Mouse (Mus musculus) MEL (cell line): ENCODE data around the gene Eml6. TPM values are rescaled to one million over a fixed set of nuclear protein-coding genes. Genes with fewer than 3 reads are reported as not detected.

Experiments
- DNase-seq: peaks from one replicate; pipeline ENCODE4 v3.0.0; 2011; ENCODE audit warnings: low read depth, low spot score
- H3K27ac ChIP-seq: 2 replicates; pipeline ENCODE4 v1.5.1; 2012; ENCODE audit warnings: low read depth, mild to moderate bottlenecking, control low read depth, low read length, moderate library complexity; ENCODE audit not compliant: control insufficient read depth
- H3K27me3 ChIP-seq, 2 experiments: fragments of 150-350 bp in 1 of 2; sonication (generic) in 1 of 2; 2 replicates each; pipeline ENCODE4 v1.6.1; 2012; ENCODE audit warnings: low read length in 2 of 2, mild to moderate bottlenecking in 2 of 2, improper control_type of control experiment in 1 of 2, moderate library complexity in 1 of 2; ENCODE audit not compliant: insufficient read depth in 2 of 2, control insufficient read depth in 1 of 2
- H3K36me3 ChIP-seq, 2 experiments: 2 replicates each; pipeline ENCODE4 v1.6.1; 2012 to 2014; ENCODE audit warnings: low read length in 2 of 2, improper control_type of control experiment in 1 of 2, inconsistent platforms in 1 of 2, mild to moderate bottlenecking in 1 of 2; ENCODE audit not compliant: insufficient read depth in 2 of 2, control insufficient read depth in 1 of 2
- H3K4me1 ChIP-seq, 2 experiments: fragments of 150-350 bp in 1 of 2; sonication (generic) in 1 of 2; 2 replicates each; pipeline ENCODE4 v1.6.1; 2012; ENCODE audit warnings: low read length in 2 of 2, improper control_type of control experiment in 1 of 2, mild to moderate bottlenecking in 1 of 2; ENCODE audit not compliant: insufficient read depth in 2 of 2, control insufficient read depth in 1 of 2
- H3K4me3 ChIP-seq, 2 experiments: fragments of 150-350 bp in 1 of 2; sonication (generic) in 1 of 2; 2 replicates each; pipeline ENCODE4 v1.5.1; 2012; ENCODE audit warnings: low read depth in 2 of 2, low read length in 2 of 2, mild to moderate bottlenecking in 2 of 2, moderate library complexity in 2 of 2, control low read depth in 1 of 2, improper control_type of control experiment in 1 of 2; ENCODE audit not compliant: control insufficient read depth in 1 of 2, insufficient read depth in 1 of 2
- H3K79me2 ChIP-seq: 2 replicates; pipeline ENCODE4 v1.6.1; 2012; ENCODE audit warnings: mild to moderate bottlenecking, low read length, moderate library complexity; ENCODE audit not compliant: control insufficient read depth, poor library complexity, insufficient read depth
- H3K9ac ChIP-seq: 2 replicates; pipeline ENCODE4 v1.6.1; 2012; ENCODE audit warnings: low read depth, mild to moderate bottlenecking, control low read depth, low read length, moderate library complexity; ENCODE audit not compliant: control insufficient read depth, poor library complexity, severe bottlenecking
- H3K9me3 ChIP-seq: fragments of 150-350 bp; sonication (generic); replicated peaks from 2 replicates; pipeline ENCODE4 v1.6.1; 2012; ENCODE audit warnings: mild to moderate bottlenecking, low read length, improper control_type of control experiment, moderate library complexity; ENCODE audit not compliant: insufficient read depth
- CHD1 ChIP-seq: IDR thresholded peaks from 2 replicates; pipeline ENCODE4 v1.6.1; 2012; ENCODE audit warnings: low read depth, mild to moderate bottlenecking, inconsistent platforms, low read length, improper control_type of control experiment
- E2F4 ChIP-seq: IDR thresholded peaks from 2 replicates; pipeline ENCODE4 v1.6.1; 2011; ENCODE audit warnings: low read depth, low read length, improper control_type of control experiment, borderline replicate concordance
- JUND ChIP-seq: IDR thresholded peaks from 2 replicates; pipeline ENCODE4 v1.6.1; 2011; ENCODE audit warnings: low read depth, mild to moderate bottlenecking, improper control_type of control experiment, low read length
- KAT2A ChIP-seq: conservative IDR thresholded peaks from 2 replicates; pipeline ENCODE4 v1.6.1; 2012; ENCODE audit warnings: low read depth, low read length, improper control_type of control experiment, inconsistent platforms
- MAFK ChIP-seq: IDR thresholded peaks from 2 replicates; pipeline ENCODE4 v1.6.1; 2011; ENCODE audit warnings: low read depth, mild to moderate bottlenecking, low read length, improper control_type of control experiment, borderline replicate concordance
- MEF2A ChIP-seq: IDR thresholded peaks from 2 replicates; pipeline ENCODE4 v1.6.1; 2014; ENCODE audit warnings: low read depth, mild to moderate bottlenecking, inconsistent platforms, low read length, improper control_type of control experiment; ENCODE audit not compliant: poor library complexity, insufficient replicate concordance, severe bottlenecking; ENCODE audit errors: extremely low read depth
- MXI1 ChIP-seq: IDR thresholded peaks from 2 replicates; pipeline ENCODE4 v1.6.1; 2011; ENCODE audit warnings: mild to moderate bottlenecking, low read depth, low read length, improper control_type of control experiment
- MYB ChIP-seq: IDR thresholded peaks from 2 replicates; pipeline ENCODE4 v1.6.1; 2011; ENCODE audit warnings: mild to moderate bottlenecking, low read depth, low read length, improper control_type of control experiment
- MYC ChIP-seq: IDR thresholded peaks from 2 replicates; pipeline ENCODE4 v1.6.1; 2011; ENCODE audit warnings: low read depth, mild to moderate bottlenecking, low read length, improper control_type of control experiment, moderate library complexity
- NELFE ChIP-seq: IDR thresholded peaks from 2 replicates; pipeline ENCODE4 v1.6.1; 2011; ENCODE audit warnings: low read depth, low read length, improper control_type of control experiment
- NRF1 ChIP-seq: IDR thresholded peaks from 2 replicates; pipeline ENCODE4 v1.6.1; 2014; ENCODE audit warnings: low read depth, mild to moderate bottlenecking, inconsistent platforms, low read length, improper control_type of control experiment, moderate library complexity; ENCODE audit not compliant: poor library complexity, insufficient read depth, severe bottlenecking
- RAD21 ChIP-seq: IDR thresholded peaks from 2 replicates; pipeline ENCODE4 v1.6.1; 2011; ENCODE audit warnings: mild to moderate bottlenecking, low read depth, low read length, improper control_type of control experiment
- SIN3A ChIP-seq: IDR thresholded peaks from 2 replicates; pipeline ENCODE4 v1.6.1; 2012; ENCODE audit warnings: low read length, improper control_type of control experiment, inconsistent platforms
- SMC3 ChIP-seq: IDR thresholded peaks from 2 replicates; pipeline ENCODE4 v1.6.1; 2011; ENCODE audit warnings: low read depth, low read length, improper control_type of control experiment
- TAL1 ChIP-seq: IDR thresholded peaks from 2 replicates; pipeline ENCODE4 v1.6.1; 2012; ENCODE audit warnings: mild to moderate bottlenecking, inconsistent platforms, low read length, moderate library complexity, mixed read lengths
- TCF12 ChIP-seq: IDR thresholded peaks from 2 replicates; pipeline ENCODE4 v1.6.1; 2014; ENCODE audit warnings: low read depth, mild to moderate bottlenecking, inconsistent platforms, low read length, improper control_type of control experiment, moderate library complexity
- UBTF ChIP-seq: IDR thresholded peaks from 2 replicates; pipeline ENCODE4 v1.6.1; 2012; ENCODE audit warnings: low read depth, mild to moderate bottlenecking, inconsistent platforms, low read length, improper control_type of control experiment, moderate library complexity, borderline replicate concordance; ENCODE audit not compliant: insufficient read depth
- USF2 ChIP-seq, 2 experiments: IDR thresholded peaks; 2 replicates each; pipeline ENCODE4 v1.6.1; 2011 to 2012; ENCODE audit warnings: improper control_type of control experiment in 2 of 2, low read length in 2 of 2, borderline replicate concordance in 1 of 2, inconsistent platforms in 1 of 2, low read depth in 1 of 2, mild to moderate bottlenecking in 1 of 2; ENCODE audit not compliant: insufficient read depth in 1 of 2
- ZC3H11A ChIP-seq: IDR thresholded peaks from 2 replicates; pipeline ENCODE4 v1.6.1; 2012; ENCODE audit warnings: low read depth, mild to moderate bottlenecking, inconsistent platforms, low read length, improper control_type of control experiment
- ZMIZ1 ChIP-seq: IDR thresholded peaks from 2 replicates; pipeline ENCODE4 v1.6.1; 2012; ENCODE audit warnings: low read depth, mild to moderate bottlenecking, inconsistent platforms, low read length, improper control_type of control experiment, moderate library complexity
- ZNF384 ChIP-seq: IDR thresholded peaks from 2 replicates; pipeline ENCODE4 v1.6.1; 2012; ENCODE audit warnings: low read depth, mild to moderate bottlenecking, inconsistent platforms, low read length, improper control_type of control experiment
- polyA plus RNA-seq, 2 experiments: library from polyadenylated mRNA; stranded (reverse) in 1 of 2; unstranded in 1 of 2; fragments of >175 nt in 1 of 2; fragments of >200 nt in 1 of 2; gene quantifications; 2 replicates each; pipeline versions ENCODE4 v1.2.1 to v1.2.4; 2012; ENCODE audit warnings: low replicate concordance in 2 of 2, low read depth in 1 of 2; ENCODE audit not compliant: insufficient read length in 2 of 2, insufficient read depth in 1 of 2, missing spikeins in 1 of 2
- total RNA-seq: library from RNA; depleted of rRNA; stranded (reverse); fragments of 300-350 nt; gene quantifications from 2 replicates; pipeline ENCODE4 v1.2.3, GENCODE M21; 2012

Eml6 gene
- total and polyA plus RNA-seq, 3 experiments = 2.7 to 2.8 TPM; not detected in 1

DNA sequence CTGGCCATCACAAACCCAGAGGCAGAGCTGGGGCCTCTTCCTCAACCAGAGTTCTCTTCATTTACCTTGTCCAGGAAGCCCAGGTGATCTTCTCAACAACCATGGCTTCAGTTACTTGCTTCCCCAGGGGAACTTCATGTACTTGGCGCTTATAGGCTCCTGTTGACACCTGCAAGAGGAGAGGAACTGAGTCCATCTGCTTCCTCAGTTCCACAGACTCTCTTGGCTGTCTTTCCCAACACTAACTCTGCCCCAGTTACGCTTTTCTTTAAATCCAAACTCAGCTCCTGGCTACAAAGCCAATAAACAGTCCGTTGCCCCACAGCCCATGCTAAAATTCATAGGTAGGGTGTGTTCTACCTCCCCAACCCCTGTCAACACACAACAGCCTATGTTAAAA lies 278.5 kb downstream of the Eml6 start:
- DNase-seq = no peak
- no peak overlapping the region for H3K4me3 ChIP-seq
- no peak overlapping the region for H3K9ac ChIP-seq
- H3K4me1 ChIP-seq = peaks cover 3 to 7% of the 10 kb centered on the region in 2 experiments; a peak in 3 of 4 replicates
- H3K27ac ChIP-seq = no peak overlapping the region
- TF ChIP-seq KAT2A (no peak), MAFK (no peak), TCF12 (no peak), ZNF384 (no peak), CHD1 (no peak), TAL1 (no peak), ZMIZ1 (no peak), SIN3A (no peak), SMC3 (no peak), MEF2A (no peak), ZC3H11A (no peak), MYC (no peak), UBTF (no peak), RAD21 (no peak), JUND (no peak)
- H3K36me3 ChIP-seq = peaks cover 4 to 8% of the 10 kb centered on the region in 2 experiments
- H3K79me2 ChIP-seq = no peaks in the 10 kb centered on the region
- H3K27me3 ChIP-seq = no peaks in the 10 kb centered on the region
- H3K9me3 ChIP-seq = no peaks in the 10 kb centered on the region

DNA sequence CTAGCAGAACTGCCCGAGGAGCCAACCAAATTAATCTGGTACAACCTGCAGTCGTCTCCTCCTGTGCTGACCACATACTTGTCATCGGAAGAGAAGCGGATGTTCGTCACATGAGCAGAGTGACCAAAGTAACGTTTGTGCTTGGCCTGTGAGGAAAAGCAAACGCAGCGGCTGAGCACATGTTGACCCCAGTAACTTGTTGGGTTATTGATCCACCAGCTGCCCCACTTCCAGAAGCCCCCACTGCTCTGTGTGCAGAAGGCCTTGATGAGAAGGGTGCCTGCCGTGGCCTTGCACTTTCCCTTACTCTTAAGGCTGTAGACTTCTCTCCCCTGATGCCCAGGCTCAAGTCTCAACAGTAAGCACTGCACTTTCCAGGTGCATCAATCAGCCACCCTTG lies 279.6 kb downstream of the Eml6 start:
- H3K27ac ChIP-seq = no peak overlapping the region
- H3K36me3 ChIP-seq = peaks cover 4 to 12% of the 10 kb centered on the region in 2 experiments
- peaks cover 3 to 7% of the 10 kb centered on the region in 2 experiments; a peak in 3 of 4 replicates for H3K4me1 ChIP-seq
- TF ChIP-seq KAT2A (no peak), MYC (no peak), E2F4 (no peak), NRF1 (no peak), NELFE (no peak), SIN3A (no peak), MXI1 (no peak), MYB (no peak), USF2 (IDR thresholded peaks at IDR 0.05; ENCODE audit: borderline replicate concordance in 1 of 2, insufficient read depth in 1 of 2, low read depth in 1 of 2, low read length in 2 of 2) (no peak), ZMIZ1 (no peak), MAFK (no peak), JUND (no peak)
- H3K9me3 ChIP-seq = no peaks in the 10 kb centered on the region
- H3K79me2 ChIP-seq = no peaks in the 10 kb centered on the region
- no peaks in the 10 kb centered on the region for H3K27me3 ChIP-seq
- DNase-seq = no peak
- no peak overlapping the region for H3K9ac ChIP-seq
- no peak overlapping the region for H3K4me3 ChIP-seq
